Mouse (Mus musculus): ENCODE measurements around the gene Abcb7. TPM values are rescaled to one million over a fixed set of nuclear protein-coding genes. Genes with fewer than 3 reads are reported as not detected.

Abcb7 gene
- polyA plus RNA-seq (2015; fragmentation: Nextera tagmentation; extraction: Ambion mirVana): 8.2 and 8.4 TPM in 2 replicates

GRCm38 (mm10) chrX:104413183-104413983 lies at the start of gene Abcb7:
Abcb7 (minus strand) TSS chrX:104413856.
- Histone ChIP-seq H3K4me2 (peak within 1 kb of the TSS; percentile 67), H3K4me3 (peak within 1 kb of the TSS; percentile 71), H3K9me3 (no peaks in the 10 kb centered on the region), H3K4me1 (no peaks in the 10 kb centered on the region), H3K36me3 (no peaks in the 10 kb centered on the region), H3K9ac (peak within 1 kb of the TSS; percentile 84), H3K27me3 (replicated peaks) (peaks cover 15% of the 10 kb centered on the region), H3K27ac (replicated peaks) (peak within 1 kb of the TSS; percentile 95)
- WGBS: 9% methylated on average over 58 of the region's 58 CpGs
- ATAC-seq (ENCODE audit: extremely low read depth, insufficient number of reproducible peaks, low FRiP score, low TSS enrichment): peak; percentile 31; the same call in 1 of the 2 replicates

- H3K27ac ChIP-seq (replicated peaks): no peak overlapping the region
- H3K4me2 ChIP-seq: no peak overlapping the region
- ATAC-seq (ENCODE audit: extremely low read depth, insufficient number of reproducible peaks, low FRiP score, low TSS enrichment): no peak
- H3K4me1 ChIP-seq: no peaks in the 10 kb centered on the region
- no peaks in the 10 kb centered on the region for H3K9me3 ChIP-seq
- H3K27me3 ChIP-seq (replicated peaks): no peaks in the 10 kb centered on the region
- no peaks in the 10 kb centered on the region for H3K36me3 ChIP-seq
- no peak overlapping the region for H3K9ac ChIP-seq
- H3K4me3 ChIP-seq: no peak overlapping the region
- WGBS: 33% methylated on average over 2 of the region's 2 CpGs
Observed at GRCm38 (mm10) chrX:104461755-104462154, 48.1 kb upstream of the Abcb7 start.

- ATAC-seq (ENCODE audit: extremely low read depth, insufficient number of reproducible peaks, low FRiP score, low TSS enrichment): no peak
- H3K9ac ChIP-seq: no peak overlapping the region
- H3K4me1 ChIP-seq: no peaks in the 10 kb centered on the region
- 86% methylated on average over 1 of the region's 1 CpGs for WGBS
- H3K4me3 ChIP-seq: no peak overlapping the region
- H3K27me3 ChIP-seq (replicated peaks): peaks cover 5% of the 10 kb centered on the region; the same call in 1 of the 2 replicates
- H3K27ac ChIP-seq (replicated peaks): no peak overlapping the region
- H3K36me3 ChIP-seq: no peaks in the 10 kb centered on the region
- no peak overlapping the region for H3K4me2 ChIP-seq
- H3K9me3 ChIP-seq: no peaks in the 10 kb centered on the region
Observed at GRCm38 (mm10) chrX:104452433-104452832, 38.8 kb upstream of the Abcb7 start.

GRCm38 (mm10) chrX:104433456-104433855 lies 19.8 kb upstream of the Abcb7 start:
- 32% methylated on average over 1 of the region's 1 CpGs for WGBS
- Histone ChIP-seq H3K9ac (no peak overlapping the region), H3K36me3 (no peaks in the 10 kb centered on the region), H3K4me1 (no peaks in the 10 kb centered on the region), H3K27me3 (replicated peaks) (peaks cover 7% of the 10 kb centered on the region; the same call in 1 of the 2 replicates), H3K9me3 (no peaks in the 10 kb centered on the region), H3K27ac (replicated peaks) (no peak overlapping the region), H3K4me2 (no peak overlapping the region), H3K4me3 (no peak overlapping the region)
- ATAC-seq (ENCODE audit: extremely low read depth, insufficient number of reproducible peaks, low FRiP score, low TSS enrichment): no peak

- 45% methylated on average over 3 of the region's 3 CpGs for WGBS
- Histone ChIP-seq H3K4me3 (no peak overlapping the region), H3K36me3 (no peaks in the 10 kb centered on the region), H3K9me3 (no peaks in the 10 kb centered on the region), H3K27me3 (replicated peaks) (peaks cover 3% of the 10 kb centered on the region; the same call in 1 of the 2 replicates), H3K27ac (replicated peaks) (no peak overlapping the region), H3K9ac (no peak overlapping the region), H3K4me1 (no peaks in the 10 kb centered on the region), H3K4me2 (no peak overlapping the region)
- ATAC-seq (ENCODE audit: extremely low read depth, insufficient number of reproducible peaks, low FRiP score, low TSS enrichment): no peak
Observed at GRCm38 (mm10) chrX:104428108-104428507, 14.5 kb upstream of the Abcb7 start.

GRCm38 (mm10) chrX:104413995-104414394 lies 339 bp upstream of the Abcb7 start:
- Histone ChIP-seq H3K27me3 (replicated peaks) (peaks cover 15% of the 10 kb centered on the region), H3K4me3 (peak overlapping the region; percentile 71), H3K4me2 (peak overlapping the region; percentile 67), H3K27ac (replicated peaks) (peak overlapping the region; percentile 95), H3K9ac (0 out of 2 replicates have a peak overlapping the region, but pooled peaks have one; percentile 24), H3K36me3 (no peaks in the 10 kb centered on the region), H3K9me3 (no peaks in the 10 kb centered on the region), H3K4me1 (no peaks in the 10 kb centered on the region)
- ATAC-seq (ENCODE audit: extremely low read depth, insufficient number of reproducible peaks, low FRiP score, low TSS enrichment): no peak
- WGBS: 41% methylated on average over 7 of the region's 7 CpGs

GRCm38 (mm10) chrX:104408137-104408536 lies 5.5 kb downstream of the Abcb7 start:
- peaks cover 4% of the 10 kb centered on the region; the same call in 1 of the 2 replicates for H3K27me3 ChIP-seq (replicated peaks)
- no peak overlapping the region for H3K4me2 ChIP-seq
- H3K9ac ChIP-seq: no peak overlapping the region
- no peaks in the 10 kb centered on the region for H3K36me3 ChIP-seq
- H3K27ac ChIP-seq (replicated peaks): no peak overlapping the region
- ATAC-seq (ENCODE audit: extremely low read depth, insufficient number of reproducible peaks, low FRiP score, low TSS enrichment): no peak
- no peaks in the 10 kb centered on the region for H3K9me3 ChIP-seq
- no peak overlapping the region for H3K4me3 ChIP-seq
- H3K4me1 ChIP-seq: no peaks in the 10 kb centered on the region

- H3K9me3 ChIP-seq: no peaks in the 10 kb centered on the region
- H3K36me3 ChIP-seq: no peaks in the 10 kb centered on the region
- H3K27me3 ChIP-seq (replicated peaks): no peaks in the 10 kb centered on the region
- ATAC-seq (ENCODE audit: extremely low read depth, insufficient number of reproducible peaks, low FRiP score, low TSS enrichment): no peak
- H3K4me3 ChIP-seq: no peak overlapping the region
- no peak overlapping the region for H3K27ac ChIP-seq (replicated peaks)
- no peaks in the 10 kb centered on the region for H3K4me1 ChIP-seq
- WGBS: 71% methylated on average over 5 of the region's 5 CpGs
- no peak overlapping the region for H3K9ac ChIP-seq
- H3K4me2 ChIP-seq: no peak overlapping the region
Observed at GRCm38 (mm10) chrX:104402463-104402862, 11.2 kb downstream of the Abcb7 start.

- H3K27me3 ChIP-seq (replicated peaks): no peaks in the 10 kb centered on the region
- H3K4me3 ChIP-seq: no peak overlapping the region
- no peak for ATAC-seq (ENCODE audit: extremely low read depth, insufficient number of reproducible peaks, low FRiP score, low TSS enrichment)
- 81% methylated on average over 1 of the region's 1 CpGs for WGBS
- no peaks in the 10 kb centered on the region for H3K9me3 ChIP-seq
- H3K9ac ChIP-seq: no peak overlapping the region
- H3K36me3 ChIP-seq: no peaks in the 10 kb centered on the region
- H3K4me2 ChIP-seq: no peak overlapping the region
- no peaks in the 10 kb centered on the region for H3K4me1 ChIP-seq
- no peak overlapping the region for H3K27ac ChIP-seq (replicated peaks)
Observed at GRCm38 (mm10) chrX:104401134-104401533, 12.5 kb downstream of the Abcb7 start.

GRCm38 (mm10) chrX:104397526-104397925 lies 16.1 kb downstream of the Abcb7 start:
- no peaks in the 10 kb centered on the region for H3K36me3 ChIP-seq
- no peak overlapping the region for H3K4me2 ChIP-seq
- no peak overlapping the region for H3K9ac ChIP-seq
- H3K4me3 ChIP-seq: no peak overlapping the region
- H3K27ac ChIP-seq (replicated peaks): no peak overlapping the region
- H3K9me3 ChIP-seq: no peaks in the 10 kb centered on the region
- WGBS: 60% methylated on average over 1 of the region's 1 CpGs
- H3K4me1 ChIP-seq: no peaks in the 10 kb centered on the region
- H3K27me3 ChIP-seq (replicated peaks): no peaks in the 10 kb centered on the region
- ATAC-seq (ENCODE audit: extremely low read depth, insufficient number of reproducible peaks, low FRiP score, low TSS enrichment): no peak

- Histone ChIP-seq H3K27ac (replicated peaks) (no peak overlapping the region), H3K4me2 (no peak overlapping the region), H3K27me3 (replicated peaks) (no peaks in the 10 kb centered on the region), H3K36me3 (no peaks in the 10 kb centered on the region), H3K9ac (no peak overlapping the region), H3K4me3 (no peak overlapping the region), H3K9me3 (no peaks in the 10 kb centered on the region), H3K4me1 (no peaks in the 10 kb centered on the region)
- no peak for ATAC-seq (ENCODE audit: extremely low read depth, insufficient number of reproducible peaks, low FRiP score, low TSS enrichment)
Observed at GRCm38 (mm10) chrX:104359686-104360085, 54.0 kb downstream of the Abcb7 start.

GRCm38 (mm10) chrX:104355842-104356241 lies 57.8 kb downstream of the Abcb7 start:
- H3K27ac ChIP-seq (replicated peaks): no peak overlapping the region
- H3K4me2 ChIP-seq: no peak overlapping the region
- no peak for ATAC-seq (ENCODE audit: extremely low read depth, insufficient number of reproducible peaks, low FRiP score, low TSS enrichment)
- no peaks in the 10 kb centered on the region for H3K36me3 ChIP-seq
- no peaks in the 10 kb centered on the region for H3K9me3 ChIP-seq
- no peaks in the 10 kb centered on the region for H3K27me3 ChIP-seq (replicated peaks)
- no peaks in the 10 kb centered on the region for H3K4me1 ChIP-seq
- no peak overlapping the region for H3K4me3 ChIP-seq
- no peak overlapping the region for H3K9ac ChIP-seq
- WGBS: 75% methylated on average over 1 of the region's 1 CpGs
